Mouse (Mus musculus) midbrain, embryonic 14.5 days (tissue): ENCODE measurements around the gene Rundc3a. TPM values are rescaled to one million over a fixed set of nuclear protein-coding genes. Genes with fewer than 3 reads are reported as not detected.

Experiments
- ATAC-seq: fragments of 200-750 bp; cut with Nextera tagmentation; 2 replicates; pipeline ENCODE4 v1.8.0; 2017; ENCODE audit warnings: moderate number of reproducible peaks, moderate library complexity; ENCODE audit not compliant: low FRiP score, low TSS enrichment
- DNase-seq: peaks from one replicate; pipeline ENCODE4 v3.0.0-alpha.2; 2015
- H3K27ac ChIP-seq: fragments of 300-500 bp; sonication (generic); replicated peaks from 2 replicates; pipeline ENCODE4 v1.5.1; 2014; ENCODE audit warnings: mild to moderate bottlenecking, low read depth, low read length, moderate library complexity
- H3K27me3 ChIP-seq: fragments of 300-500 bp; sonication (generic); 2 replicates; pipeline ENCODE4 v1.6.1; 2014; ENCODE audit warnings: low read length, control low read depth, mixed read lengths; ENCODE audit not compliant: control insufficient read depth, insufficient read depth
- H3K36me3 ChIP-seq: fragments of 300-500 bp; sonication (generic); 2 replicates; pipeline ENCODE4 v1.6.1; 2014; ENCODE audit warnings: low read length, control low read depth; ENCODE audit not compliant: control insufficient read depth, insufficient read depth
- H3K4me1 ChIP-seq: fragments of 300-500 bp; sonication (generic); 2 replicates; pipeline ENCODE4 v1.6.1; 2014; ENCODE audit warnings: mild to moderate bottlenecking, antibody characterized with exemption, low read length, control low read depth; ENCODE audit not compliant: control insufficient read depth, insufficient read depth
- H3K4me2 ChIP-seq: fragments of 300-500 bp; sonication (generic); 2 replicates; pipeline ENCODE4 v1.6.1; 2014; ENCODE audit warnings: mild to moderate bottlenecking, low read length, moderate library complexity
- H3K4me3 ChIP-seq: fragments of 300-500 bp; sonication (generic); replicated peaks from 2 replicates; pipeline ENCODE4 v1.5.1; 2014; ENCODE audit warnings: low read depth, low read length
- H3K9ac ChIP-seq: fragments of 300-500 bp; sonication (generic); replicated peaks from 2 replicates; pipeline ENCODE4 v1.6.1; 2014; ENCODE audit warnings: mild to moderate bottlenecking, low read length, moderate library complexity
- H3K9me3 ChIP-seq: fragments of 300-500 bp; sonication (generic); 2 replicates; pipeline ENCODE4 v1.6.1; 2016; ENCODE audit warnings: low read length, control low read depth, mixed read lengths; ENCODE audit not compliant: control insufficient read depth
- WGBS: fragments of 180-500 bp; shearing (Covaris S2); extraction: QIAGEN DNeasy Blood & Tissue Kit; methylation state at CpG from one replicate; pipeline ENCODE4 v1.1.7; 2014; 5-methylcytosine and 5-hydroxymethylcytosine counted together
- polyA plus RNA-seq: library from polyadenylated mRNA; unstranded; fragments of >200 nt; fragmentation: Nextera tagmentation; extraction: Ambion mirVana; gene quantifications from 2 replicates; pipeline ENCODE4 v1.2.1, GENCODE M21; 2014

The Rundc3a gene
- 113 and 165 TPM in 2 replicates for polyA plus RNA-seq

- peak within 1 kb of the TSS; percentile 95 for H3K4me2 ChIP-seq
- H3K36me3 ChIP-seq: no peaks in the 10 kb centered on the region; the same call in 1 of the 2 replicates
- peaks cover 46% of the 10 kb centered on the region for H3K4me1 ChIP-seq
- WGBS: 1% methylated on average over 34 of the region's 34 CpGs
- H3K9ac ChIP-seq: peak within 1 kb of the TSS; percentile 93
- H3K9me3 ChIP-seq: no peaks in the 10 kb centered on the region
- ATAC-seq (peak; percentile 91), DNase-seq (peak; percentile 98)
- peak within 1 kb of the TSS; percentile 96 for H3K27ac ChIP-seq
- H3K4me3 ChIP-seq: peak within 1 kb of the TSS; percentile 89
- no peaks in the 10 kb centered on the region for H3K27me3 ChIP-seq
Measured at GRCm38 (mm10) chr11:102393238-102393634, at the start of gene Rundc3a. Gene Rundc3a (plus strand): TSS chr11:102393403.

GRCm38 (mm10) chr11:102344458-102344857, 48.7 kb upstream of the Rundc3a start:
- Histone ChIP-seq H3K9ac (no peak overlapping the region), H3K9me3 (no peaks in the 10 kb centered on the region), H3K27me3 (no peaks in the 10 kb centered on the region), H3K4me1 (no peaks in the 10 kb centered on the region), H3K4me3 (no peak overlapping the region), H3K27ac (no peak overlapping the region), H3K36me3 (no peaks in the 10 kb centered on the region), H3K4me2 (no peak overlapping the region)
- DNase-seq (no peak), ATAC-seq (no peak)
- 95% methylated on average over 3 of the region's 3 CpGs for WGBS

GRCm38 (mm10) chr11:102346926-102347325, 46.3 kb upstream of the Rundc3a start:
- Histone ChIP-seq H3K9ac (no peak overlapping the region), H3K4me3 (no peak overlapping the region), H3K27me3 (no peaks in the 10 kb centered on the region), H3K4me2 (no peak overlapping the region), H3K4me1 (no peaks in the 10 kb centered on the region), H3K36me3 (no peaks in the 10 kb centered on the region), H3K9me3 (no peaks in the 10 kb centered on the region), H3K27ac (no peak overlapping the region)
- DNase-seq: no peak
- WGBS: 56% methylated on average over 5 of the region's 5 CpGs
- no peak for ATAC-seq

- WGBS: 62% methylated on average over 5 of the region's 5 CpGs
- no peaks in the 10 kb centered on the region for H3K4me1 ChIP-seq
- no peak overlapping the region for H3K9ac ChIP-seq
- ATAC-seq: no peak
- H3K4me2 ChIP-seq: no peak overlapping the region
- no peak overlapping the region for H3K4me3 ChIP-seq
- H3K27me3 ChIP-seq: no peaks in the 10 kb centered on the region
- H3K36me3 ChIP-seq: no peaks in the 10 kb centered on the region
- no peak for DNase-seq
- no peaks in the 10 kb centered on the region for H3K9me3 ChIP-seq
- H3K27ac ChIP-seq: no peak overlapping the region
Measured at GRCm38 (mm10) chr11:102347683-102348082, 45.5 kb upstream of the Rundc3a start.

GRCm38 (mm10) chr11:102348101-102348585, 45.1 kb upstream of the Rundc3a start:
- Histone ChIP-seq H3K36me3 (no peaks in the 10 kb centered on the region), H3K9me3 (no peaks in the 10 kb centered on the region), H3K27ac (no peak overlapping the region), H3K9ac (no peak overlapping the region), H3K4me1 (no peaks in the 10 kb centered on the region), H3K27me3 (no peaks in the 10 kb centered on the region), H3K4me3 (no peak overlapping the region), H3K4me2 (no peak overlapping the region)
- WGBS: 86% methylated on average over 7 of the region's 7 CpGs
- no peak for DNase-seq
- no peak for ATAC-seq

- no peaks in the 10 kb centered on the region for H3K36me3 ChIP-seq
- H3K27ac ChIP-seq: no peak overlapping the region
- DNase-seq (no peak), ATAC-seq (no peak)
- H3K9ac ChIP-seq: no peak overlapping the region
- no peak overlapping the region for H3K4me2 ChIP-seq
- no peaks in the 10 kb centered on the region for H3K27me3 ChIP-seq
- 83% methylated on average over 11 of the region's 11 CpGs for WGBS
- no peaks in the 10 kb centered on the region for H3K4me1 ChIP-seq
- H3K9me3 ChIP-seq: no peaks in the 10 kb centered on the region
- no peak overlapping the region for H3K4me3 ChIP-seq
Measured at GRCm38 (mm10) chr11:102348771-102349170, 44.4 kb upstream of the Rundc3a start.

GRCm38 (mm10) chr11:102349189-102349954, 43.8 kb upstream of the Rundc3a start:
- H3K4me3 ChIP-seq: no peak overlapping the region
- no peaks in the 10 kb centered on the region for H3K9me3 ChIP-seq
- WGBS: 91% methylated on average over 3 of the region's 3 CpGs
- no peak overlapping the region for H3K4me2 ChIP-seq
- DNase-seq: no peak
- H3K4me1 ChIP-seq: no peaks in the 10 kb centered on the region
- H3K27me3 ChIP-seq: no peaks in the 10 kb centered on the region
- no peak overlapping the region for H3K9ac ChIP-seq
- ATAC-seq: no peak
- H3K36me3 ChIP-seq: no peaks in the 10 kb centered on the region
- no peak overlapping the region for H3K27ac ChIP-seq

- no peak overlapping the region for H3K4me3 ChIP-seq
- ATAC-seq (no peak), DNase-seq (no peak)
- H3K36me3 ChIP-seq: no peaks in the 10 kb centered on the region
- H3K9ac ChIP-seq: no peak overlapping the region
- no peak overlapping the region for H3K4me2 ChIP-seq
- no peak overlapping the region for H3K27ac ChIP-seq
- H3K9me3 ChIP-seq: no peaks in the 10 kb centered on the region
- no peaks in the 10 kb centered on the region for H3K4me1 ChIP-seq
- no peaks in the 10 kb centered on the region for H3K27me3 ChIP-seq
- WGBS: 82% methylated on average over 4 of the region's 4 CpGs
Measured at GRCm38 (mm10) chr11:102350416-102350815, 42.8 kb upstream of the Rundc3a start.

- WGBS: 92% methylated on average over 17 of the region's 17 CpGs
- Histone ChIP-seq H3K27me3 (no peaks in the 10 kb centered on the region), H3K4me3 (no peak overlapping the region), H3K36me3 (no peaks in the 10 kb centered on the region), H3K27ac (no peak overlapping the region), H3K4me1 (no peaks in the 10 kb centered on the region), H3K9me3 (no peaks in the 10 kb centered on the region), H3K4me2 (no peak overlapping the region), H3K9ac (no peak overlapping the region)
- ATAC-seq (no peak), DNase-seq (no peak)
Measured at GRCm38 (mm10) chr11:102350981-102351523, 42.2 kb upstream of the Rundc3a start.
